Mouse (Mus musculus) lung, postnatal 0 days (tissue): ENCODE data around the gene Zfp108.

ENCODE experiments used
- CTCF ChIP-seq: IDR thresholded peaks from 2 replicates; pipeline ENCODE4 v1.5.1; 2016; ENCODE audit warnings: antibody characterized with exemption, mild to moderate bottlenecking
- EP300 ChIP-seq: IDR thresholded peaks from 2 replicates; pipeline ENCODE4 v1.6.1; 2016; ENCODE audit warnings: antibody characterized with exemption, mild to moderate bottlenecking, control low read depth

DNA sequence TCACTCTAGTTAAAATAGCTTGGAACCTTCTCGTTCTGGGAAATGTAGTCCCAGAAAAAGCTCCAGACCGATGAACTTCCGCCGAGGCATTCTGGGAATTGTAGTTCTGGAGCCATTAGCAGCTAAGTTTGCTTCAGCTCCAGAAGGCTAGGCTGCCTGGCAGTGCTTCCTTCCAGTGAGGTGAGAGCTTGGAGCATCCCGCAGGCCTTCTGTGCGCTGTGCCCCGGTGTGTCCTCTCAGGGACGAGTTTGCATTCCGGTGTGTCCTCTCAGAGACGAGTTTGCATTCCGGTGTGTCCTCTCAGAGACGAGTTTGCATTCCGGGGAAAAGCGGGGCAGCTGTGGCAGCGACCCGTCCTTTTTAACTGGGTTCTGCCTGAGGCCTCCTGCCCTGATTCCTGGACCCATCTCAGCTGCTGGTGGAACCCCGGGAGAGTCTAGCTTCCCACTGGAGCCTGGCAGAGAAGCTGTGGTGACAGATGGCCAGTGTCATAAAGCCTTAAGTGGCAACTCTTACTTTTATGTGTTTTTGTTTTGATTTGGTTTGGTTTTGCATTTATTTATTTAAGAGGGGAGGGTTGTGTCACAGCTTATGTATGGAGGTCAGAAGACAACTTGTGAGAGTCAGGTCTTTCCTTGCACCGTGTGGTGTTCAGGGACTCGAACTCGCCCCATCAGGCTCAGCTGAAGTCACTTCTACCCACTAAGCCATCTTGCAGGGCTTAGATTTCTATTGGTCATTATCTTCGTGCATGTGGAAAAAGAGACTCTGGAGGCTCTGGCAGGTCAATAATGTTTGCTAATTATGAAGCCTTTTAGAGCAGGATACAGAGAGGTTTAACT, at the start of gene Zfp108:
- TF ChIP-seq CTCF: no peak
- no peak for TF ChIP-seq EP300
